Mouse (Mus musculus): Measurements from ENCODE around the gene Manba.
A peak's percentile ranks its signal among the peaks of the same experiment; 100 is the strongest.

Manba gene

GRCm38 (mm10) chr3:135585482-135585881 is 100.1 kb downstream of the Manba start:
- DNase-seq (ENCODE audit: low spot score) = no peak

GRCm38 (mm10) chr3:135586060-135586459 is 100.6 kb downstream of the Manba start:
- DNase-seq (ENCODE audit: low spot score) = no peak

DNA sequence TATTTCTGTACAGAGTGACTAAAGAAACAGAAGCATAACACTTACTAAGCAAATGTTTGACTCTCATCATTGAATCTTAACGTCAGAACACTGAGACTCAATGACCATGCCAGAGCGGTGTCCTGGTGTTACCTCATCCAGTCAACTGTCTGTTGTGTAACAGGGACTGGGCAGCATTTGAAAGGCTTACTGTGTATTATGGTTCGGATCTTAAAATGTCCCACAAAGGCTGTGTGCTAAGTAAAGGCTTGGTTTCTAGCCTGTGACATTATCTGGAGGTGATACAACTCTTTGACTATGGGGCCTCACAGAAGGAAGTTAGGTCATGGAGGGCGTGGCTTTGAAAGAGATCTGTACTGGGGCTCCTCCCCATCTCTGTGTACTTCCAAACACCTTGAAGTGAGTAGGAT is 101.1 kb downstream of the Manba start:
- no peak for DNase-seq (ENCODE audit: low spot score)

GRCm38 (mm10) chr3:135590471-135590870 is 105.1 kb downstream of the Manba start:
- no peak for DNase-seq (ENCODE audit: low spot score)

DNA sequence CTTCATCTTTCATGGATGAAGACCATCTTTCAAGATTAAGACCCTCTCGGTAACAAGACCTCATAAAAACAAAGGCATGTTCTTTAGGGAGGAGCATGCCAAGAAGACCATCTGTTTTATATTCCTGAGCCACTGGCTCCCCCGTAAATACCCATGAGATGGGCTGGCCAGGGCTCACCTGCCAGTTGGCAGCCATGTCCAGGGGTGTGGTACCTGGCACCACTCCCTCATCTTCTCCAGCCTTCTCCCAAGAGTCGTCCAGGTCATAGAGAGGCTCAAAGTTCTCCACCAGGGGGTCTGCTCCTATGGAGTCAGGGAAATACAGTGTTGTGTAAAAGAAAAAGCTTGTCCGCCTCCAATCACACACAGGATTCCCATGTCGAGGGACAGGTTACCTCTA is 106.0 kb downstream of the Manba start:
- DNase-seq (ENCODE audit: low spot score) = no peak

GRCm38 (mm10) chr3:135592011-135592410 is 106.6 kb downstream of the Manba start:
- no peak for DNase-seq (ENCODE audit: low spot score)

- no peak for DNase-seq (ENCODE audit: low spot score)
These were observed 109.0 kb downstream of the Manba start for GRCm38 (mm10) chr3:135594238-135594917.

- no peak for DNase-seq (ENCODE audit: low spot score)
These were observed 111.6 kb downstream of the Manba start for GRCm38 (mm10) chr3:135597014-135597413.

DNA sequence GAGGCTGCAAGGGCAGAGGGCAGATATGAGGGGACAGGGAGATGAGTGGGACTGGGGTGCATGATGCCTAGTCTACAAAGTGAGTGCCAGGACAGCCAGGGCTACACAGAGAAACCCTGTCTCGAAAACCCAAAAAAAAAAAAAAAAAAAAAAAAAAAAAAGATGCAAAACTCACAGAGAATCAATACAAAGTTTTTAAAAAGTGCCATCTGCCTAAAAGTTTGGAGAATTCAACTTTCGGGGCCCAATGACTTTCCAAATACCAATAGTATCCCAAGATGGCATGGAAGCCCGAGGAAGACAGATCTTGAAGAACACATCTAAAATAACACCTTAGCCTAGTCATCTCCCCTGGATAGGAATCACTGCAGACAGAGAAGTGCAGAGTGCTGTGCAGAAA is 112.9 kb downstream of the Manba start:
- DNase-seq (ENCODE audit: low spot score) = no peak

DNA sequence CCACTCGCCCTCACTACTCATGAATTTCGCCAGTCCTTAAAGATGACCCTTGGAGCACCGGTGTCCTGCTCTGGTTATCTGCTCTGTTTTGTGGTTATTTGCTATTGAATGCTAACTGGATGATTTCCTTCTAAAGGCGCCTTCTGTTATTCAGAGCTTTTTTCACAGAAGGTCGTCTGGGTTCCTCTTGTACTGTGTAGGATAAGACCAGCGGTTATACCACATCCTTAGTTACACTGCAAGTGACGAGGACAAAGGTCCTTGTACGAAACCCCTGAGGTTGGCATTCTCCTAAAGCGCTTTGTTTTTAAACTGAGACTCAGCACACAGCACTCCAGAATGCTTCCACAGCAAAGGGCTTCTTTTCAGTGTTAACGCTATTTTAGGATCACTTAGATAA is 117.3 kb downstream of the Manba start:
- no peak for DNase-seq (ENCODE audit: low spot score)

DNA sequence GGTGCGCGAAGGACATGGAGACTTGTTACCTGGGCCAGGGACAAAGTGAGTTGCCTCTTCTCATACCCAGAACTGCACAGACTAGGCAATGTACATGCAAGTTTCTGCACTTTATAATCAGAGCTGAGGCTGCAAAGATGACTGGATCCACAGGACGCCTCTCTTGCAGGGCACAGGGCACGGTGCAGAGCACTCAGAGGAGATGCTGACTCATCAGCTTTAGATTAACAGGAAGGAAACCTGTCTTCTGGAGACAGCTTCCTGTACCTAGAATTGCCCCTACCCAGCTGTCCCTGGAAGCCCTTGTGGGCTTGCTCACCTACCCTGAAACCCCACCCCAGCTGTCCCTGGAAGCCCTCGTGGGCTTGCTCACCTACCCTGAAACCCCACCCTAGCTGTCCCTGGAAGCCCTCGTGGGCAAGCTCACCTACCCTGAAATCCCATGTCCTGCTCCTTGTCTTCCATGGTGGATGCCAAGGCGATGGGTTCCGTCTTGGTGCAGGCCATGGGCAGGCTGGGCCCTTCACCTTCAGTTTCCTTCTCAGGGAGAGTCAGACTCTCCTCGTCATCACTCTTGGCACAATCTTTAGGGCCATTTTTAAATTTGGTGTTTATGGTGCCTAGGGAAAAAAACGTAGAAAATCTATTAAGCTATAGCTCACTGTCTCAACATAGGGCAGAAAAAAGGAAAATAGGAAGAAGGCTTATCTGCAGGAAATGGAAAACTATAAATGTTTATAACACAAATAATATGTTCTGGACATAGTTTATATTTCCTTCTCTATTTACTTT is 119.4 kb downstream of the Manba start:
- no peak for DNase-seq (ENCODE audit: low spot score)

- no peak for DNase-seq (ENCODE audit: low spot score)
These were observed 120.1 kb downstream of the Manba start for GRCm38 (mm10) chr3:135605474-135605873.

DNA sequence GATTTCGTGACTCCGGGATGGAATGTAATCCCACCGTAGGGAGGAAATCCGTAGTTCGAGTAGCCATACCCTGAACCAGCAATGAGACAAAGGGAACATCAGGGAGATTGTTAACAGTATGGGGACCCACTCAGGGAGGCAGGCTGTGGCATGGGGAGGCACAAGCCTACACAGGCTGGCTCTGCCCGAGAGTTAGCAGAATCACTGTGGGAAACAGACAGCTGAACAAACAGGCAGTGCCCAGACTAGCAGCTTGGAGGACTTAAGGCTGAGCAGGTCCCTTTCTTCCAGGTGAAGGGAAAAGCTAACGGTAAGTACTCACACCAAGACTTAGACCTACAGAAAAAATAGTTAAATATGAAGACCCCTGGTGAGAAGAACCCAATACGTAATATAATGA is 121.2 kb downstream of the Manba start:
- DNase-seq (ENCODE audit: low spot score) = no peak

DNA sequence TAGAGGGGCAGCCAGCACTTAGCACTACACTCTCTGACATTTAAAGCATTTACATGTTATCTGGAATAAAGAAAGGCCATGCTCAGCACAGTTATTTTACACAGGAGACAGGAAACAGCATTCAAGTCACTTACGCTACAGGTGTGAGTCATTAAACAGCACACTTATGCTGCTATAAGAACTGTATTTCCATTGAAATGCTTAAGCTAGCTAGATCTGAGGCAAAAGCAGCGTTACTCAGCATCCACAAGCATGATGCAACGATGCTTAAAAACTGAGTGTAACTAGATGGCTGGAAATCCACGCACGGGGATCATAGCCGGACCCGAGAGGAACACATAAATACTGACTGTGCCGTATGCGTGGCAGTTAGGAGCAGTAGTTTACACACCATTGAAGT is 121.6 kb downstream of the Manba start:
- no peak for DNase-seq (ENCODE audit: low spot score)

GRCm38 (mm10) chr3:135607660-135608473 is 122.5 kb downstream of the Manba start:
- DNase-seq (ENCODE audit: low spot score) = peak; percentile 40

GRCm38 (mm10) chr3:135610221-135610620 is 124.8 kb downstream of the Manba start:
- DNase-seq (ENCODE audit: low spot score) = no peak

DNA sequence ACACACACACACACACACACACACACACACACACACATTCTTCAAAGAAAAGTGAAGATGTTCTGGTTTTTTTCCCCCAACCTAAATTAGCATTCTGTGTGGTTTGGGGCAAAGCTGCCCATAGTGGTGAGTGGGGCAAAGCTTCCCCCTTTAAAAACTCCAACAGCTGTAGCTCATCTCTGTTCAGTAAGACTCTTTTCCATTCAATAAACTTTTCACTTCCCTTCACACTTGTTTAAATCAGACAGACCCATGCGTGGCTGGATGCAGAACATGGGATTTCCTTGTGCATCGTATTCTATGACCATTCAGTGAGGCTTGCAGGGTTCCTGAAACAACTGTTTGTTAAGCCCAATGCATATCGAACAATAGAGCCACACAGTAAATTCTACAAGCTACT is 129.0 kb downstream of the Manba start:
- DNase-seq (ENCODE audit: low spot score) = no peak

DNA sequence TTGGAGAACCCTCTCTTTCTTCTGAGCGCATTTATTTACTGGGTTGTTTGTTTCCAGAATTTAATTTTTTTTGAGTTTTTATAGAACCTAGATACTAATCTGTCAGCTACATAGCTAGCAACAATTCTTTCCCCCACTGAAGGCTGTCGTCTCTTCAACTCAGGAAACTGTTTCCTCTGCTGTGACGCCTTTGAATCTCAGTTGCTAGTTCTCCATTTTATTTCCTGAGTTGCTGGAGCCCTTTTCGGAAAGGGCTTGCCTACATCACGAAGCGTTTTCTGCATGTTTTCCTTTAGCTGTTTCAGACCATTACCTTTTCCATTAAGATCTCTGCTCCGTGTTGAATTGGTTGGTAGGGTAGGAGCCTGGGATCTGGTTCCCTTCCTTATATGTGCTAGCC is 131.3 kb downstream of the Manba start:
- no peak for DNase-seq (ENCODE audit: low spot score)
